Mouse (Mus musculus) kidney, embryonic 14.5 days (tissue): ENCODE results near the gene Ppp4r4. TPM values are rescaled to one million over a fixed set of nuclear protein-coding genes. Genes with fewer than 3 reads are reported as not detected.
"Not testable (repeated sequence)": the region's sequence is repeated elsewhere in the genome, so short reads cannot be mapped to it uniquely, and the experiment has no call there.

Experiments
- ATAC-seq: fragments of 200-750 bp; cut with Nextera tagmentation; 2 replicates; pipeline ENCODE4 v1.8.0; 2017; ENCODE audit warnings: moderate number of reproducible peaks, mild to moderate bottlenecking, moderate TSS enrichment, moderate library complexity; ENCODE audit not compliant: low FRiP score, low TSS enrichment
- H3K27ac ChIP-seq: fragments of 300-500 bp; sonication (generic); 2 replicates; pipeline ENCODE4 v1.5.1; 2014; ENCODE audit warnings: low read depth, mild to moderate bottlenecking, low read length, moderate library complexity, mixed read lengths
- H3K27me3 ChIP-seq: fragments of 300-500 bp; sonication (generic); 2 replicates; pipeline ENCODE4 v1.6.1; 2014; ENCODE audit warnings: mild to moderate bottlenecking, low read length; ENCODE audit not compliant: control insufficient read depth, insufficient read depth
- H3K36me3 ChIP-seq: fragments of 300-500 bp; sonication (generic); 2 replicates; pipeline ENCODE4 v1.6.1; 2014; ENCODE audit warnings: low read length, mixed read lengths; ENCODE audit not compliant: control insufficient read depth, insufficient read depth
- H3K4me1 ChIP-seq: fragments of 300-500 bp; sonication (generic); 2 replicates; pipeline ENCODE4 v1.6.1; 2014; ENCODE audit warnings: low read length, mixed read lengths; ENCODE audit not compliant: control insufficient read depth, insufficient read depth
- H3K4me2 ChIP-seq: fragments of 300-500 bp; sonication (generic); replicated peaks from 2 replicates; pipeline ENCODE4 v1.6.1; 2014; ENCODE audit warnings: low read depth, mild to moderate bottlenecking, low read length
- H3K4me3 ChIP-seq: fragments of 300-500 bp; sonication (generic); 2 replicates; pipeline ENCODE4 v1.5.1; 2014; ENCODE audit warnings: mild to moderate bottlenecking, low read length
- H3K9ac ChIP-seq: fragments of 300-500 bp; sonication (generic); 2 replicates; pipeline ENCODE4 v1.6.1; 2014; ENCODE audit warnings: low read depth, mild to moderate bottlenecking, low read length, moderate library complexity
- H3K9me3 ChIP-seq: fragments of 300-500 bp; sonication (generic); 2 replicates; pipeline ENCODE4 v1.6.1; 2016; ENCODE audit warnings: low read length; ENCODE audit not compliant: control insufficient read depth
- WGBS: fragments of 180-500 bp; shearing (Covaris S2); extraction: QIAGEN DNeasy Blood & Tissue Kit; methylation state at CpG from one replicate; pipeline ENCODE4 v1.1.7; 2014; 5-methylcytosine and 5-hydroxymethylcytosine counted together
- polyA plus RNA-seq: library from polyadenylated mRNA; unstranded; fragments of >200 nt; fragmentation: Nextera tagmentation; extraction: Ambion mirVana; gene quantifications from 2 replicates; pipeline ENCODE4 v1.2.1, GENCODE M21; 2014

The Ppp4r4 gene
- polyA plus RNA-seq, 1 experiment from 2014 or later = 2.0 TPM

DNA sequence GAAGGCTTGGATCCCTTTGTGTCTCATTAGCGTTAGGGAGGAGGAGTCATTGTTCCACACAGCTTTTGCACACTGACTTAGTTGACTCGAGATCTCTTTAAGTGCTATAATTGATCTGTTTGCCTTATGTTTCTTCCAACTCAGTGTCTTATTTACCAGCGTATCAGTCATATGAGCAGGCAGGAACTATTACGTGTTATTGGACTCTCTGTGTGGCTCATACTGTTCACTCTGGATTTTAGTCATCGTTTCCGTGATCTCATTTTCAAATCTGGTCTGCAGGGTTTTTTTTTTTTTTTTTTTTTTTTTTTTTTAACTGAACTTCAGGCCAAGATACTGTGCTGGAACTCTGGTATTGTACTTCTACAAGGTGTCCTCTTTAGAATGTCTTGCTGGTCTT, 18.0 kb downstream of the Ppp4r4 start:
- ATAC-seq = no peak
- WGBS = 79% methylated on average over 6 of the region's 6 CpGs
- no peak overlapping the region for H3K9ac ChIP-seq

GRCm38 (mm10) chr12:103551422-103551821, 19.3 kb downstream of the Ppp4r4 start:
- 69% methylated on average over 4 of the region's 4 CpGs for WGBS
- Histone ChIP-seq H3K27me3 (no peaks in the 10 kb centered on the region), H3K9me3 (no peaks in the 10 kb centered on the region), H3K36me3 (no peaks in the 10 kb centered on the region), H3K9ac (no peak overlapping the region), H3K27ac (no peak overlapping the region), H3K4me2 (no peak overlapping the region), H3K4me3 (no peak overlapping the region), H3K4me1 (no peaks in the 10 kb centered on the region)
- ATAC-seq = no peak

More for the DNA sequence above, 18.0 kb downstream of the Ppp4r4 start:
- no peaks in the 10 kb centered on the region for H3K4me1 ChIP-seq
- no peaks in the 10 kb centered on the region for H3K27me3 ChIP-seq
- H3K4me2 ChIP-seq = no peak overlapping the region
- H3K4me3 ChIP-seq = no peak overlapping the region
- H3K27ac ChIP-seq = no peak overlapping the region
- H3K9me3 ChIP-seq = no peaks in the 10 kb centered on the region
- no peaks in the 10 kb centered on the region for H3K36me3 ChIP-seq

GRCm38 (mm10) chr12:103552506-103552905, 20.4 kb downstream of the Ppp4r4 start:
- ATAC-seq = no peak
- no peaks in the 10 kb centered on the region for H3K9me3 ChIP-seq
- WGBS = 95% methylated on average over 2 of the region's 2 CpGs
- H3K27me3 ChIP-seq = no peaks in the 10 kb centered on the region
- H3K4me2 ChIP-seq = no peak overlapping the region
- H3K36me3 ChIP-seq = no peaks in the 10 kb centered on the region
- no peak overlapping the region for H3K9ac ChIP-seq
- no peak overlapping the region for H3K4me3 ChIP-seq
- no peaks in the 10 kb centered on the region for H3K4me1 ChIP-seq
- H3K27ac ChIP-seq = no peak overlapping the region

DNA sequence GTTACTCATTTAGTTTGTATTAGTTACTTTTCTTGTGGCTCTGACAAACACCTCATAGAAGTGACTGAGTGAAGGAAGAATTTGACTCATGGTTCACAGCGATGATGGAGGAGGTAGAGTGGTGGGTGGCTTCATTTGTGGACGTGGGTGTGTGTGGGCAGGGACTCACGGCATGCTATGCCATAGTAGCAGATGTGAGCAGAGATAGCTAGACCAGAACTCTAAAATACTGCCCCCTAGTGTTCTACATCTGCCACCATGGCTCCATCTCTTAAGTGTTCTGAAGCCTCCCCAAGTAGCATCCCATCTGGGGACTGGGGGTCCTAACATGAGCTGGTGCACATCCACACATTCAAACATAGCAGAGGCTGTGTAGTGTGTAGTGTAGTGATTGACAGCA, 21.4 kb downstream of the Ppp4r4 start:
- ATAC-seq = no peak
- Histone ChIP-seq H3K36me3 (no peaks in the 10 kb centered on the region), H3K4me3 (no peak overlapping the region), H3K9ac (no peak overlapping the region), H3K9me3 (no peaks in the 10 kb centered on the region), H3K27ac (no peak overlapping the region), H3K4me2 (no peak overlapping the region), H3K27me3 (no peaks in the 10 kb centered on the region), H3K4me1 (no peaks in the 10 kb centered on the region)
- 73% methylated on average over 3 of the region's 3 CpGs for WGBS

- Histone ChIP-seq H3K9ac (no peak overlapping the region), H3K4me3 (no peak overlapping the region), H3K27me3 (no peaks in the 10 kb centered on the region), H3K9me3 (no peaks in the 10 kb centered on the region), H3K4me1 (no peaks in the 10 kb centered on the region), H3K36me3 (no peaks in the 10 kb centered on the region), H3K4me2 (no peak overlapping the region), H3K27ac (no peak overlapping the region)
- WGBS = 85% methylated on average over 5 of the region's 5 CpGs
- no peak for ATAC-seq
These were observed 24.8 kb downstream of the Ppp4r4 start for GRCm38 (mm10) chr12:103556856-103557255.

DNA sequence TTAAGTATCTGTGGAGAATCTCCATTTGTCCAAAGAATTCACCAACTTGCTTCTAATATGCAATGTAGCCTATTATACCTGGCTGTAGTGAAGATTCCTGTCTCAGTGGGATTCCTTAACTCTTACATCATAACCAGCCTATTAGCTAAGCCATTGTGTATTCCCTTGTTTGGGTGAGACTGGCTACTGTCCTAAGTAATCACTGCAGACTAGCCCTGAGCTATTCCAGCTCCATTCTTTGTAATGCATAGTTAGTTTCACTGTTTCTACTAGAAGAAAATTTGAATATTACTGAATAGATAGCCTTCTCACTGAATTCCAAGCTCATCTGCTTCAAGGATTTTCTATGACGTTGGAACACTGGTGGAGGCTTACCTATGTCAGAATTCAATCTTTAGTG, 32.6 kb downstream of the Ppp4r4 start:
- Histone ChIP-seq H3K4me3 (no peak overlapping the region), H3K4me1 (no peaks in the 10 kb centered on the region), H3K9me3 (no peaks in the 10 kb centered on the region), H3K9ac (no peak overlapping the region), H3K4me2 (no peak overlapping the region), H3K27ac (no peak overlapping the region), H3K36me3 (no peaks in the 10 kb centered on the region), H3K27me3 (no peaks in the 10 kb centered on the region)
- WGBS = 72% methylated on average over 1 of the region's 1 CpGs
- ATAC-seq = no peak

GRCm38 (mm10) chr12:103565151-103565550, 33.1 kb downstream of the Ppp4r4 start:
- Histone ChIP-seq H3K9ac (no peak overlapping the region), H3K36me3 (no peaks in the 10 kb centered on the region), H3K4me3 (no peak overlapping the region), H3K9me3 (no peaks in the 10 kb centered on the region), H3K27ac (no peak overlapping the region), H3K4me2 (no peak overlapping the region), H3K4me1 (no peaks in the 10 kb centered on the region), H3K27me3 (no peaks in the 10 kb centered on the region)
- 82% methylated on average over 7 of the region's 7 CpGs for WGBS
- no peak for ATAC-seq

DNA sequence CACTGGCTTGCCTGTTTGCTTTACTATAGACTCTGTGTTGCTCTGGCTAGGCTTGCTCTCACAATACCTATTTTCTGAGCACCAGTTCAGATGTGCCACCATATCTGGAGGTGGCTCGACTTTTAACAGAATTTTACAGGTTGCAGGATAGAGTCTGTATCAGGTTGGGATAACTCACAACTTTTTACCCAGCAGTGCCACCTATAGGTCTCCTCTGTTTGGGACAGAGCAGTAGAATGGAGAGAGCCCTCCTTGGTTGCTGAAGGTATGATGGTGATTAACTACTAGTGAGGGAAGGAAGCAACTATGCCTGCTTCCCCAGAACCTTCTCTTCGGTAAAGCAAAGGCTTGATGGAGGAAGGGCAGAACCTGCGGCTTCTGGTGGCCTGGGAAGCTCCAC, 35.0 kb downstream of the Ppp4r4 start:
- WGBS = 60% methylated on average over 3 of the region's 3 CpGs
- ATAC-seq = no peak

DNA sequence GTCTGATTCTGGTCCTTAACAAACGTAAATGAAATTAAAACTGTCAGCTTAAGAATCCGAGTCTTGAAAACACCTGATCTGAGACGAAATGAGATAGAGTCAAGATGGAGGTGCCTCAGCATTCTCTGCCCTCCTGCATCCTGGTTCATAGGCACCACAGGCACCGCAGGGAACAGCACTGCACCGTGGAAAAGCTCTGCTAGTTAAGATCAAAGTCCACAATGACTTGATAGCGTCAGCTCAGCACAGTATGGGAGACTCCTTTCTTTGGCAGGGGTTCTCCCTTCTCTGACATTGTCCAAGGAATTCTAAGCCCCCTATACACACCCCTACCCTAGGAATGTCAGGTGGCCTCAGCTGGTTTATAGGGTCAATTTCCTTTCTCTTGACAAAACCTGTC, 37.6 kb downstream of the Ppp4r4 start:
- H3K27me3 ChIP-seq = no peaks in the 10 kb centered on the region
- H3K9me3 ChIP-seq = no peaks in the 10 kb centered on the region
- H3K4me1 ChIP-seq = no peaks in the 10 kb centered on the region
- no peak for ATAC-seq
- H3K4me3 ChIP-seq = no peak overlapping the region
- 53% methylated on average over 6 of the region's 6 CpGs for WGBS
- no peak overlapping the region for H3K27ac ChIP-seq
- H3K9ac ChIP-seq = no peak overlapping the region
- H3K4me2 ChIP-seq = no peak overlapping the region
- no peaks in the 10 kb centered on the region for H3K36me3 ChIP-seq

More for the DNA sequence above, 35.0 kb downstream of the Ppp4r4 start:
- H3K27me3 ChIP-seq = no peaks in the 10 kb centered on the region
- no peaks in the 10 kb centered on the region for H3K9me3 ChIP-seq
- no peak overlapping the region for H3K4me3 ChIP-seq
- H3K36me3 ChIP-seq = no peaks in the 10 kb centered on the region
- no peak overlapping the region for H3K27ac ChIP-seq
- H3K4me2 ChIP-seq = no peak overlapping the region
- no peak overlapping the region for H3K9ac ChIP-seq
- no peaks in the 10 kb centered on the region for H3K4me1 ChIP-seq

DNA sequence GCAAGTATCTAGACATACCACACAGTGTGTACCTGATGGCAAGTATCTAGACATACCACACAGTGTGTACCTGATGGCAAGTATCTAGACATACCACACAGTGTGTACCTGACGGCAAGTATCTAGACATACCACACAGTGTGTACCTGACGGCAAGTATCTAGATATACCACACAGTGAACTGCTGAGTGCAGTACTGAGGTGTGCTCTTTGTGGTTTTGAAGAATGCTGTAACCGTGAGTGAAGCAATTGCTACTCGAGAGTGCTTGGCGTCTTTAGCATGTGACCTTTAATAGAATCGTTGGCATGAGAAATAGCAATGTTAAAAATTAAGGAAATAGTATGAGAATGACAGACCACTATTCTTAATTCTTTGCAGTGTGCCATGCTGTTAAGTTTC, 46.1 kb downstream of the Ppp4r4 start:
- not testable (repeated sequence) for H3K4me1 ChIP-seq, H3K9ac ChIP-seq, H3K27me3 ChIP-seq, ATAC-seq, H3K27ac ChIP-seq, H3K9me3 ChIP-seq, H3K4me3 ChIP-seq, H3K36me3 ChIP-seq, H3K4me2 ChIP-seq
- WGBS = 93% methylated on average over 6 of the region's 6 CpGs
